Mouse (Mus musculus): ENCODE data around the gene Rab7b.

GRCm38 (mm10) chr1:131736494-131736893 is 48.0 kb downstream of the Rab7b start:
- no peak for TF ChIP-seq POLR2A (IDR thresholded peaks at IDR 0.05; ENCODE audit: borderline replicate concordance, extremely low read depth, insufficient read depth, insufficient read length, poor library complexity, severe bottlenecking)
- TF ChIP-seq CTCF (IDR thresholded peaks at IDR 0.05; ENCODE audit: borderline replicate concordance, extremely low read depth, insufficient read depth, insufficient read length), result no peak
